Mouse (Mus musculus): ENCODE results near the gene Zic4.

DNA sequence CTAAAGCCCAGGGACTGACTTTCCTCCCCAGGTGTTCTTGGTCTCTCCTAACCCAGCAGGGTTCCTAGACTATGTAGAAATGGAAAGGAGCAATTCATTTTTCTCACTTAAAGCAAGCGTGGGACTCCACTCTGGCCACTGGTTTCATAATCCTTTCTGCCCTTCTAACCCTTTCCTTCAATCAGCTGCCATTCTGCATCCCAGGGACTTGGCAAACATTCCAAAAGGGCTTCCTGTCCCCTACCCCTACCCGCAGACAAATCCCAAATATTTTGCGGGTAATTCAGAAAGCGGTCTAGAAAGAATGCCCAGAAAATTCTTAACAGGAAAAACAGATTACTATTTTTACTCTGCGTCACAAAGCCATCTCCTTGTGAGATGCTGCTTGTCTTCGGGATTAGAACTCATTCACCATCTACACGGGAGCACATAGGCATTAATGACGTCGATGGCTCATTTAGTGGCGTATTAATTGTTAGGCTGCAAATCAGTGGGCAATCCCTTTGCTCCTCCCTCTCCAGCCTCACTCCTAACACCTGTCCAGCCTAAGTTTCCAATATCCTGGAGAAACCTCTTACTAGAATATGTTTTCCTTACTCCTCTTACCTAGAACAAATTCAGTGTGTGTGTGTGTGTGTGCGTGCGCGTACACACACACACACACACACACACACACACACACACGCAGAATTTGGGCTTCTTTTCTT, 33.0 kb downstream of the Zic4 start:
- TF ChIP-seq CHD2 (IDR thresholded peaks at IDR 0.05; ENCODE audit: low read depth, low read length) = no peak
- TF ChIP-seq HCFC1 (IDR thresholded peaks at IDR 0.05; ENCODE audit: borderline replicate concordance, insufficient read depth, low read length) = no peak
- no peak for TF ChIP-seq MAFK (IDR thresholded peaks at IDR 0.05; ENCODE audit: insufficient read depth, low read depth, low read length)
